Mouse (Mus musculus): ENCODE results near the gene Serpinb9e.
"Not testable (repeated sequence)": the region's sequence is repeated elsewhere in the genome, so short reads cannot be mapped to it uniquely, and the experiment has no call there.

The Serpinb9e gene

GRCm38 (mm10) chr13:33249312-33249711 is at the start of gene Serpinb9e:
Gene Serpinb9e (plus strand): TSS chr13:33249612.
- DNase-seq = not testable (repeated sequence)

GRCm38 (mm10) chr13:33199740-33200139 is 49.7 kb upstream of the Serpinb9e start:
- DNase-seq = no peak

- not testable (repeated sequence) for DNase-seq
These were observed 59.2 kb downstream of the Serpinb9e start for GRCm38 (mm10) chr13:33308631-33309030.
